Mouse (Mus musculus): ENCODE data around the gene Acap1. TPM values are rescaled to one million over a fixed set of nuclear protein-coding genes. Genes with fewer than 3 reads are reported as not detected.
A peak's percentile ranks its signal among the peaks of the same experiment; 100 is the strongest.

Gene Acap1
- total and polyA plus RNA-seq, 3 experiments: 0.65 to 3.3 (median 1.1) TPM

DNA sequence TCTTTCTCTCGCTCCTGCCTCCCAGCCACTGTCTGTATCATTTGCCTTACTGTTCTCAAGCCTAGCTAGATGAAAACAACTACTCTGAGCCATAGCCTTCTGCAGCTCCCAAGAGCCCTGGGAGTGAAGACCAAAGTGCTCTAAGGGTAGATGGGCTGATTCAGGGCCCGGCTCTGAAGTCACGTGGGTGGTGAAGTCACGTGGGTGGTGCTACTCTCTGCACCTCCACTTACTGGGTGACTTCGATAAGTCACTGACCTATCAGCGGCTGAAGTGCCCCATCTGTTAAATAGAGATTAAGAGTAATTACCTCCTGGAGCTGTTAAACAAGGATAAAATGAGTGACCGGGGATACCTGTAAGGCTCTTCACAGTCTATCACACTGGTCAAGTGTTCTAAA is 41.3 kb downstream of the Acap1 start:
- no peak for DNase-seq
- H3K27me3 ChIP-seq (ENCODE audit: control insufficient read depth, insufficient read depth, low read length): no peaks in the 10 kb centered on the region
- 30% methylated on average over 7 of the region's 7 CpGs for WGBS
- H3K4me3 ChIP-seq: no peak overlapping the region
- intact Hi-C loops (cut with DNase I): no loop called here
- no peaks in the 10 kb centered on the region for H3K79me2 ChIP-seq (replicated peaks; ENCODE audit: control insufficient read depth, insufficient read depth, low read length)
- no peaks in the 10 kb centered on the region; the same call in 1 of the 2 replicates for H3K36me3 ChIP-seq (ENCODE audit: control insufficient read depth, insufficient read depth, low read length)
- H3K27ac ChIP-seq: peak overlapping the region; percentile 61
- no peak overlapping the region for H3K9ac ChIP-seq (ENCODE audit: low read depth, low read length)
- H3K4me1 ChIP-seq (ENCODE audit: control insufficient read depth, insufficient read depth, low read length): peaks cover 5% of the 10 kb centered on the region
- no peak for TF ChIP-seq CTCF (IDR thresholded peaks at IDR 0.05)
- no peak for TF ChIP-seq EP300 (IDR thresholded peaks at IDR 0.05; ENCODE audit: insufficient read depth, low read depth, low read length)
- no peak for TF ChIP-seq POLR2A (IDR thresholded peaks at IDR 0.05; ENCODE audit: insufficient read depth, low read depth, low read length)

- Histone ChIP-seq H3K79me2 (replicated peaks; ENCODE audit: control insufficient read depth, insufficient read depth, low read length) (no peaks in the 10 kb centered on the region), H3K27ac (no peak overlapping the region), H3K9ac (ENCODE audit: low read depth, low read length) (no peak overlapping the region), H3K27me3 (ENCODE audit: control insufficient read depth, insufficient read depth, low read length) (no peaks in the 10 kb centered on the region), H3K36me3 (ENCODE audit: control insufficient read depth, insufficient read depth, low read length) (no peaks in the 10 kb centered on the region; the same call in 1 of the 2 replicates), H3K4me3 (no peak overlapping the region), H3K4me1 (ENCODE audit: control insufficient read depth, insufficient read depth, low read length) (peaks cover 5% of the 10 kb centered on the region)
- no peak for DNase-seq
- intact Hi-C loops (cut with DNase I): no loop called here
- no peak for TF ChIP-seq POLR2A (IDR thresholded peaks at IDR 0.05; ENCODE audit: insufficient read depth, low read depth, low read length)
- TF ChIP-seq EP300 (IDR thresholded peaks at IDR 0.05; ENCODE audit: insufficient read depth, low read depth, low read length): no peak
- TF ChIP-seq CTCF (IDR thresholded peaks at IDR 0.05): no peak
- 67% methylated on average over 8 of the region's 8 CpGs for WGBS
Measured at GRCm38 (mm10) chr11:69850754-69851153, 44.6 kb downstream of the Acap1 start.

DNA sequence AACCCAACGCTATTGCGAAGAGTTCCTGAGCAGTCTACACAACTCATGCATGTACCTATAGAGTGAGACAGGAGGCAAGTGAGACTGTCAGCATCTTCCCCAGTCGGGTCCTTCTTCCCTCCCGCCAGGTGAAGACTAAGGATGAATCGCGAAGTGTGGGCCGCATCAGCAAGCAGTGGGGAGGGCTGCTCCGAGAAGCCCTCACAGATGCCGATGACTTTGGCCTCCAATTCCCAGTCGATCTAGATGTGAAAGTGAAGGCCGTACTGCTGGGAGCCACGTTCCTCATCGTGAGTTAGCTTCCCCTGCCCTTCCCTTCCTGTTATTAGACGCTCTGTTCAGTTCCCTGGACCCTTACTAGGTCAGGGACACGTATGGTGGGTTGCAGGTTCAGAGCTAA is 45.5 kb downstream of the Acap1 start:
- TF ChIP-seq CTCF (IDR thresholded peaks at IDR 0.05) (no peak), POLR2A (IDR thresholded peaks at IDR 0.05; ENCODE audit: insufficient read depth, low read depth, low read length) (no peak), EP300 (IDR thresholded peaks at IDR 0.05; ENCODE audit: insufficient read depth, low read depth, low read length) (no peak)
- no peak overlapping the region for H3K9ac ChIP-seq (ENCODE audit: low read depth, low read length)
- 81% methylated on average over 15 of the region's 15 CpGs for WGBS
- H3K4me3 ChIP-seq: peak overlapping the region; percentile 20; the same call in 1 of the 2 replicates
- intact Hi-C loops (cut with DNase I): no loop called here
- H3K27ac ChIP-seq: peak overlapping the region; percentile 67
- peaks cover 5% of the 10 kb centered on the region for H3K4me1 ChIP-seq (ENCODE audit: control insufficient read depth, insufficient read depth, low read length)
- H3K79me2 ChIP-seq (replicated peaks; ENCODE audit: control insufficient read depth, insufficient read depth, low read length): no peaks in the 10 kb centered on the region
- no peaks in the 10 kb centered on the region for H3K27me3 ChIP-seq (ENCODE audit: control insufficient read depth, insufficient read depth, low read length)
- no peaks in the 10 kb centered on the region; the same call in 1 of the 2 replicates for H3K36me3 ChIP-seq (ENCODE audit: control insufficient read depth, insufficient read depth, low read length)
- no peak for DNase-seq

DNA sequence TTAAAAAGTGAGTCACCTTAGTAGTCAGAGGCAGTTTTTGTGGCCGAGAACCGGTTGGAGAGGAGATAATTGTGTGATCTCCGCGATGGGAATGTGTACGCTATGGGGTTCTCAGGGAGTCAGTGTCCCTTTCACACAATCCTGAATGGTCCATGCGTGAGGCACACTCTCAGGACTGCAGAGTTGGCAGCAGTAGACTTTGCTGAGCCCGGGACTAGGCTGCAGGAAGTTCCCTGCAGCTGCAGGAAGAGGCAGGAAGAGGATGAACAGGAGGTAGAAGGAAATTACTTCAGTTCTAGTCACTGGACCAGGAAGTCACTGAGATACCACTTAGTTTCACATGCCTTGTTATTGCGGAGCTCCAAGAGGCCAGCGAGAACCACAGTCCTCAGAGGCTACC is 46.2 kb downstream of the Acap1 start:
- Histone ChIP-seq H3K36me3 (ENCODE audit: control insufficient read depth, insufficient read depth, low read length) (no peaks in the 10 kb centered on the region; the same call in 1 of the 2 replicates), H3K4me1 (ENCODE audit: control insufficient read depth, insufficient read depth, low read length) (peaks cover 5% of the 10 kb centered on the region), H3K27me3 (ENCODE audit: control insufficient read depth, insufficient read depth, low read length) (no peaks in the 10 kb centered on the region), H3K9ac (ENCODE audit: low read depth, low read length) (peak overlapping the region; percentile 33; the same call in 1 of the 2 replicates), H3K79me2 (replicated peaks; ENCODE audit: control insufficient read depth, insufficient read depth, low read length) (no peaks in the 10 kb centered on the region), H3K4me3 (peak overlapping the region; percentile 20; the same call in 1 of the 2 replicates), H3K27ac (peak overlapping the region; percentile 67)
- TF ChIP-seq EP300 (IDR thresholded peaks at IDR 0.05; ENCODE audit: insufficient read depth, low read depth, low read length) (0 out of 2 replicates have a peak, but pooled peaks have one; percentile 54), CTCF (IDR thresholded peaks at IDR 0.05) (no peak), POLR2A (IDR thresholded peaks at IDR 0.05; ENCODE audit: insufficient read depth, low read depth, low read length) (0 out of 2 replicates have a peak, but pooled peaks have one; percentile 1)
- 48% methylated on average over 9 of the region's 9 CpGs for WGBS
- intact Hi-C loops (cut with DNase I): no loop called here
- peak in 1 of 2 experiments; percentile 36 for DNase-seq

DNA sequence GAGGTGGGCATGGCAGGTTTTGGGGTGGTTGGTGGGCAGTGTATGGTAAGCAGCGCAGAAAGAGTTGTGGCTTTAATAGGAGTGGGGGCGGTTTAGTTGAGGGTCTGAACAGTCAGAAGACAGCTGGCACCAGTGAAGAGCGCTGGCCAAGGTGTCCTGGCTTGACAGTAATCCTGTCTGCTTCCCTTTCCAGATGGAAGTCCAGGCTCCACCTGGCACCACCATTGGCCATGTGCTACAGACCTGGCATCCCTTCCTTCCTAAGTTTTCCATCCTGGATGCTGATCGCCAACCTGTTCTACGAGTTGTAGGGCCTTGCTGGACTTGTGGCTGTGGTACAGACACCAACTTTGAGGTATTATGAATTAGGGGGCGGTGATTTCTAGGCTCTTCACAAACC is 47.3 kb downstream of the Acap1 start:
- H3K27ac ChIP-seq: no peak overlapping the region
- DNase-seq: no peak
- H3K27me3 ChIP-seq (ENCODE audit: control insufficient read depth, insufficient read depth, low read length): no peaks in the 10 kb centered on the region
- no peak overlapping the region for H3K9ac ChIP-seq (ENCODE audit: low read depth, low read length)
- TF ChIP-seq EP300 (IDR thresholded peaks at IDR 0.05; ENCODE audit: insufficient read depth, low read depth, low read length) (no peak), CTCF (IDR thresholded peaks at IDR 0.05) (no peak), POLR2A (IDR thresholded peaks at IDR 0.05; ENCODE audit: insufficient read depth, low read depth, low read length) (no peak)
- intact Hi-C loops (cut with DNase I): no loop called here
- 96% methylated on average over 6 of the region's 6 CpGs for WGBS
- H3K79me2 ChIP-seq (replicated peaks; ENCODE audit: control insufficient read depth, insufficient read depth, low read length): no peaks in the 10 kb centered on the region
- H3K4me3 ChIP-seq: no peak overlapping the region
- H3K36me3 ChIP-seq (ENCODE audit: control insufficient read depth, insufficient read depth, low read length): no peaks in the 10 kb centered on the region; the same call in 1 of the 2 replicates
- peaks cover 5% of the 10 kb centered on the region for H3K4me1 ChIP-seq (ENCODE audit: control insufficient read depth, insufficient read depth, low read length)

Measured in heart, adult 2 months (tissue).